Mouse (Mus musculus) embryonic facial prominence, embryonic 12.5 days (tissue): ENCODE data around the gene Sh3bgrl3. TPM values are rescaled to one million over a fixed set of nuclear protein-coding genes. Genes with fewer than 3 reads are reported as not detected.

ENCODE experiments used
- ATAC-seq: fragments of 200-750 bp; cut with Nextera tagmentation; 2 replicates; pipeline ENCODE4 v1.8.0; 2017; ENCODE audit not compliant: insufficient number of reproducible peaks, insufficient read depth, low FRiP score, low TSS enrichment
- H3K27ac ChIP-seq: fragments of 300-500 bp; sonication (generic); 2 replicates; pipeline ENCODE4 v1.5.1; 2016; ENCODE audit warnings: mild to moderate bottlenecking
- H3K27me3 ChIP-seq: fragments of 300-500 bp; sonication (generic); 2 replicates; pipeline ENCODE4 v1.6.1; 2016; ENCODE audit warnings: mild to moderate bottlenecking, moderate library complexity
- H3K36me3 ChIP-seq: fragments of 300-500 bp; sonication (generic); 2 replicates; pipeline ENCODE4 v1.6.1; 2016; ENCODE audit warnings: mild to moderate bottlenecking
- H3K4me1 ChIP-seq: fragments of 300-500 bp; sonication (generic); 2 replicates; pipeline ENCODE4 v1.6.1; 2016
- H3K4me2 ChIP-seq: fragments of 300-500 bp; sonication (generic); replicated peaks from 2 replicates; pipeline ENCODE4 v1.6.1; 2016; ENCODE audit warnings: mild to moderate bottlenecking, moderate library complexity
- H3K4me3 ChIP-seq: fragments of 300-500 bp; sonication (generic); 2 replicates; pipeline ENCODE4 v1.5.1; 2016; ENCODE audit warnings: mild to moderate bottlenecking
- H3K9ac ChIP-seq: fragments of 300-500 bp; sonication (generic); 2 replicates; pipeline ENCODE4 v1.6.1; 2016; ENCODE audit warnings: mild to moderate bottlenecking, moderate library complexity
- H3K9me3 ChIP-seq: fragments of 300-500 bp; sonication (generic); 2 replicates; pipeline ENCODE4 v1.6.1; 2016; ENCODE audit warnings: mild to moderate bottlenecking, moderate library complexity
- WGBS: fragments of 180-500 bp; shearing (Covaris S2); methylation state at CpG from one replicate; pipeline ENCODE4 v1.1.7; 2016; 5-methylcytosine and 5-hydroxymethylcytosine counted together
- polyA plus RNA-seq: library from polyadenylated mRNA; unstranded; fragments of >200 nt; fragmentation: Nextera tagmentation; extraction: Ambion mirVana; gene quantifications from 2 replicates; pipeline ENCODE4 v1.2.1, GENCODE M21; 2016

Sh3bgrl3 gene
- polyA plus RNA-seq, 1 experiment from 2014 or later: 345 TPM

DNA sequence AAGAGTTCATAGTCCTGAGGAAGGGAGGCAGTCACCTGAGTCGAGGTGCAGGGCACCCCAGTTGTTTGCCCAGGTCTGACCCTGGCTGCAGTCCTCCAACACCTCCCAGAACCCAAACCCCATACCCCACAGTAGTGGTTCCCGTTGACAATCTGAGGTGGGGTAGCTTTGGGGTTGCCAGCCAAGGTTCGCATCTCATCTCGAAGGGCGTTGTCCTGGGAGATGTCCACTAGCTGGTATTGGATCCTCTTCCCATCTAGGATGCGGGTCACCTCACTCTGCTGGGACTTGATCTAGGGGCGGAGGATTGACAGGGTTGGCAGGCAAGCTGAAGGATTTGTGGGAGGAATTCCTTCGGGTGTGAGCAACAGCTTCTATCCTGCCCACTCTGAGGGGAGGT lies 796 bp downstream of the Sh3bgrl3 start:
- Histone ChIP-seq H3K4me1 (peaks cover 22% of the 10 kb centered on the region), H3K9ac (peak overlapping the region; percentile 83), H3K36me3 (peaks cover 20% of the 10 kb centered on the region; the same call in 1 of the 2 replicates), H3K4me2 (peak overlapping the region; percentile 84), H3K9me3 (no peaks in the 10 kb centered on the region), H3K27me3 (no peaks in the 10 kb centered on the region), H3K27ac (no peak overlapping the region), H3K4me3 (peak overlapping the region; percentile 87)
- 56% methylated on average over 8 of the region's 8 CpGs for WGBS
- ATAC-seq: no peak

DNA sequence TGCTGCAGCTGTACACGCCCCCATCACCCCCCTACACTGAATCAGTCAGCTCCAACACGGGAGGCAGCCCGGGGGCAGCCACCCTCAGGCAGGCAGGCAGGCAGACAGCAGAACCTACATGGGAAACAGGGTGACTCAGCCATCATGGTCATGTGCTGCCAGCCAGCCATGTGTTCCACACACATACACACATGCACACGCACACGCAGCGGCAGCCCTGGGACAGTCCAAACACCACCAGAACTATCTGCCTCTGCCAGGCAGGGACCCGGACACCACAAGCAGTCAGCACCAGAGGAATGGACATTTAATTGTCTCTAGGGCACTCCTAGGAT lies 1.5 kb downstream of the Sh3bgrl3 start:
- Histone ChIP-seq H3K27me3 (no peaks in the 10 kb centered on the region), H3K4me3 (0 out of 2 replicates have a peak overlapping the region, but pooled peaks have one; percentile 1), H3K27ac (no peak overlapping the region), H3K9me3 (no peaks in the 10 kb centered on the region), H3K36me3 (peaks cover 14% of the 10 kb centered on the region; the same call in 1 of the 2 replicates), H3K4me1 (peaks cover 22% of the 10 kb centered on the region), H3K9ac (no peak overlapping the region; the same call in 1 of the 2 replicates), H3K4me2 (peak overlapping the region; percentile 84; the same call in 1 of the 2 replicates)
- ATAC-seq: no peak
- WGBS: 90% methylated on average over 7 of the region's 7 CpGs

DNA sequence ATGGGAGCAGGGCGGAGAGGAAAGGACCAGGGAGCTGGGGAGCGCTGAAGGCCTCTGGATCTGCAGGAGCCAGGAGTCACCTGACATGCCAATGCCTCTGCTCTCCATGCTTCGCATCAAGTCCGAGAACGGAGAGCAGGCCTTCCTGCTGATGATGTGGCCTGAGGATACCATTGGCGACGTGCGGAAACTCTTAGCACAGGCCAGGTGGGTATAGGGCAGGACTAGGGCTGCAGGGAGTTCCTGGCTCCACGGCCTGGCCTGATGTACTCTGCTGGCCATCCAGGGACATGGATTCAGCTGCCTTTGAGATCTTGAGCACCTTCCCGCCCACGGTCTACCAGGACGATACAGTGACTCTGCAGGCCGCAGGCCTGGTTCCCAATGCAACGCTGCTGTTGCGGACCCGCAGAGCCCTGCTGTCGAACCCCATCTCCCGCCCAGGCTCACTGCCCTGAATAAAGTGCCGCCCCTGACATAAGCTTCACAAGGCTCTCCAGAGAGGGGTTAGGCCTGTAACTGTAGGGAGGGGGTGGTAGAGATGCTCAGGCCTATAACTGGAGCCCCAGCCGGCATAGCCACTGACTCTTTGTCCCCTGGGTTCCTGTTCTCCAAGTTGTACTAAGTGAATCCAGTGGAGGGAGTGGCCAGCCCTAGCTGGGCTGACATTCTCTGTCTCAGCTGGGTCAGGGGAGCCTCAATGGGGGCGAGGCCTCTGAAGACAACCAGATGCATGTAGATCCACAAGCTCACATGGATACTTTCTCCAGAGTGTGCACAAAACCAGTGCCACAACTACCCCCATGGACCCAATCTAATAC lies 2.1 kb downstream of the Sh3bgrl3 start:
- H3K36me3 ChIP-seq: peaks cover 13% of the 10 kb centered on the region; the same call in 1 of the 2 replicates
- no peaks in the 10 kb centered on the region for H3K27me3 ChIP-seq
- 0 out of 2 replicates have a peak overlapping the region, but pooled peaks have one; percentile 9 for H3K9ac ChIP-seq
- WGBS: 86% methylated on average over 21 of the region's 21 CpGs
- H3K4me1 ChIP-seq: peaks cover 22% of the 10 kb centered on the region
- H3K4me2 ChIP-seq: 0 out of 2 replicates have a peak overlapping the region, but pooled peaks have one; percentile 84
- H3K27ac ChIP-seq: no peak overlapping the region
- no peak overlapping the region for H3K4me3 ChIP-seq
- no peaks in the 10 kb centered on the region for H3K9me3 ChIP-seq
- no peak for ATAC-seq

DNA sequence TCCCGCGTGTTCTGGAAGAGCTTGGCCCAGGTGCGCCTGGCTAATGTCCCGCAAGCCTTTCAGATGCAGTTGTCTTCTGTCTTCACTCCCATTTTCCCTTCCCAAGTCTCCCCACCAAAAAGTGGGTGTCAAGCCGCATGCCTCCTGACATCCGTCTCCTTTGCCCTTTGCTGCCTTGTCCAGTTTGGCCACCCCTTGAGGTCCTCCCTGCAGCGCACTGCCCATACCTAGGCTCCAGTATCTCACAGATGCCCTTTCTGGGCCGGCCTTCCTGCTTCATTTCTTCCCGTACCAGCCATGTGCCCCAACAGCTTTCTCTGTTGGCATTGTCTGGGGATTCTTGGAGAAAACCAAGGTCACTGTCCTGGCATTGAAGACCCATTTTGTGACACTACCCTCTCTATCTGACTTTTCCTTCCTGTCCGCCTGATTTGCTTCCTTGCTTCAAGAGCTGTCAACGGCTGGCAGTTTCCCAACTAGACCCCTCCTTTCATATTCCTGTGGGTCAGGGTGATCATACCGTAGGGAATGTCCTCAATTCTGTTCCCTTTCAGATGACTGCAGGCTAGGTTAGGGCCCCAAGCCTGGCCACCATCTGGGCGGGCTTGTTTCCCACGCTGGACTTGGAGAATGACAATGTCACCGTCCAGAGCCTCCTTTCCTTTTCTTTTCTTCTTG lies 3.1 kb downstream of the Sh3bgrl3 start:
- no peak for ATAC-seq
- no peak overlapping the region for H3K4me3 ChIP-seq
- no peaks in the 10 kb centered on the region for H3K27me3 ChIP-seq
- H3K4me2 ChIP-seq: no peak overlapping the region
- WGBS: 89% methylated on average over 15 of the region's 15 CpGs
- H3K9ac ChIP-seq: no peak overlapping the region
- H3K27ac ChIP-seq: no peak overlapping the region
- H3K36me3 ChIP-seq: peaks cover 4% of the 10 kb centered on the region; the same call in 1 of the 2 replicates
- H3K4me1 ChIP-seq: peaks cover 22% of the 10 kb centered on the region
- no peaks in the 10 kb centered on the region for H3K9me3 ChIP-seq

DNA sequence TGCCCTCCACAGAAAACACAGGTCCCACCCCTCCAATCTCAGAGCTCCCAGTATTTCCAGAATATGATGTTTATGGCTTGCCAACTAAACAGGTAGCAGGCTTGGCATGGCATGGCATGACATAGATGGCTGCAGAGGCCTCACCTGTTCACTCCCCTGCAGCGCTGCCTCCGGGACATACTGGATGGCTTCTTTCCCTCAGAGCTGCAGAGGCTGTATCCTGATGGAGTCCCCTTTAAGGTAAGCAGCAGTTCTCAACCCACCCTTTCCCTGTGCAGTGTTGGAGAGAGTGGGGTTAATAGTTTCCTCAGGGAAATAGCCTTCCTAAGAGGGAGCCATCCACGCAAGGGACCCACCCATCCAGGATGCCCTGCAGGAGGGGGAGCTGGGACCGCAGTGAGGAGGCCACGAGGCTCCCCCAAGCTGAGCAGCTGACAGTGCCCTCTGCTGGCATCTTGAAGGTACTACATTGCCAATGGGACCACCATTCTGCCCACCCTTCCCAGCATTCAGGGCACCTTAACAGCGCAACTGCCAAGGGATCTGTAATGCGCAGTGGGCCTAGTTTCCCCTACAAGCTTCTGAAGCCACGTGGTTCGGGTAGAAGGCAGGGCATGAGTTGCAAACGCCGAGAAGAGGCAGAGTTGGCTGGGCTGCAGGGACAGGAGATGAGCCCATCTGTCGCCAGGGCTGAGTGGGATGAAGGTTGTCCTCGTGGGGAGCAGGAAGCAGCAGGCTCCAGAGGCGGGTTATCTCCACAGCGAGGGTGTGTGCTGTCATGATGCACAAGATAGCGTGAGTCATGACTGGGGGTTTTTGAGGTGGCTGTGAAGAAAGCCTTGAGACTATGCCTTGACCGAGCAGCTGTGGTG lies 4.7 kb downstream of the Sh3bgrl3 start:
- Histone ChIP-seq H3K9ac (no peak overlapping the region; the same call in 1 of the 2 replicates), H3K4me2 (no peak overlapping the region), H3K4me3 (no peak overlapping the region), H3K27ac (no peak overlapping the region), H3K9me3 (no peaks in the 10 kb centered on the region), H3K27me3 (no peaks in the 10 kb centered on the region), H3K36me3 (0 out of 2 replicates have a peak, but pooled peaks cover 2% of the 10 kb centered on the region), H3K4me1 (peaks cover 15% of the 10 kb centered on the region)
- WGBS: 30% methylated on average over 17 of the region's 17 CpGs
- ATAC-seq: no peak

DNA sequence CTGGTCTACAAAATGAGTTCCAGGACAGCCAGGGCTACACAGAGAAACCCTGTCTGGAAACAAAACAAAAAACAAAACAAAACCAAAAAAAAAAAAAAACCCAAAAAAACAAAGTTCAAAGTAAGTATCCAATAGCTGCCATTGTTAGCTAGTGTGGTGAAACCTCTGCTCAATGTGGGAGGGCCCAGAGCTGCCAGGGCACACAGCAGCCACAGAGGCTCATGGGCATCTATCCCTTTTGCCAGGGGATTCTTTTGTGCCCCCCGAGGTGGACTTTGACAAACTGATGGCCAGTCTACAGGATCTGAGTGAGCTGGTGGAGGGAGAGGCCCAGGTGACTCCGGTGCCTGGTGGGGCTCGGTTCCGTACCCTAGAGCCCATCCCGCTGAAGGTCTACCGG lies 5.4 kb downstream of the Sh3bgrl3 start:
- Histone ChIP-seq H3K36me3 (0 out of 2 replicates have a peak, but pooled peaks cover 2% of the 10 kb centered on the region), H3K4me1 (peaks cover 16% of the 10 kb centered on the region), H3K27ac (no peak overlapping the region), H3K9ac (no peak overlapping the region), H3K4me2 (no peak overlapping the region), H3K4me3 (no peak overlapping the region), H3K9me3 (no peaks in the 10 kb centered on the region), H3K27me3 (no peaks in the 10 kb centered on the region)
- WGBS: 95% methylated on average over 6 of the region's 6 CpGs
- no peak for ATAC-seq

DNA sequence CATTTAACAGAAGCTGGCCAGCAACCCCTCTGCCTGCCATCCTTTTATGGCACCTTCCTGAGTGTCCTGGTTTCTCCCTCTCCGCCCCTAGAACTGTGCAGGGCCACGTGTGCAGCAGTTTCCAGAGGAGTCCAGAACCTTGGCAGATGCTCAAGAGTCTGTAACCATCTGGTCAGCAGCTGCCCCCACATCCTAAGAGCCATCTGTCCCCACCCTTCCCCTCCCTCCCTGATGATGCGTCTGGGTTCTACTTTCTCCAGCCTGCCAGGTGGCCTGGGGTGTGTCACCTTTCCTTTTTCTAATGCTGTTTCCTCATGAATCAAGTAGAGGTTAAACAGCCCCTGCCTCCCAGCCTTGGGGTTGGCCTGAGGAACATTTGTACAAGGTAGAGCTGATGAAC lies 6.3 kb downstream of the Sh3bgrl3 start:
- Histone ChIP-seq H3K36me3 (0 out of 2 replicates have a peak, but pooled peaks cover 2% of the 10 kb centered on the region), H3K9ac (no peak overlapping the region), H3K27ac (no peak overlapping the region), H3K4me2 (no peak overlapping the region), H3K27me3 (no peaks in the 10 kb centered on the region), H3K4me1 (peaks cover 10% of the 10 kb centered on the region), H3K4me3 (no peak overlapping the region), H3K9me3 (no peaks in the 10 kb centered on the region)
- 34% methylated on average over 3 of the region's 3 CpGs for WGBS
- no peak for ATAC-seq

DNA sequence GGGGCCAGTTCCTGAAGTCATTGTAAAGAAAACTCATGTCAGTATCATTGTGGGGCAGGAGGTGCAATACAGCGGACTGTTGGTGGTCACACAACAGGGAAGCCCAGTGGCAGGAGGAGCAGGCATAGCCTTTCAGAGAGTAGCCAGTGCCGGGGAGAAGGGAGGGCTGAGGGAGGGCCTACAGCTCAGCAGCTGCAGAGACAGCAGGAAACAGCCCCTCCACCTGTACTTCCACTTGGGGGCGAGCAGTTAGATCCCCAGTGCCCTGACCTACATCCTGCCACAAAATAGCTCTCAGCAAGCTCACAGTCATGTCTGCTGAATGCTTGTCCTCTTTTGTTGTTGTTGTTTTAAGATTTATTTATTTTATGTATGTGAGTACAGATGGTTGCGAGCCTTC lies 7.0 kb downstream of the Sh3bgrl3 start:
- Histone ChIP-seq H3K4me3 (no peak overlapping the region), H3K9me3 (no peaks in the 10 kb centered on the region), H3K27me3 (no peaks in the 10 kb centered on the region), H3K4me2 (no peak overlapping the region), H3K36me3 (no peaks in the 10 kb centered on the region), H3K9ac (no peak overlapping the region), H3K27ac (no peak overlapping the region), H3K4me1 (peaks cover 3% of the 10 kb centered on the region; the same call in 1 of the 2 replicates)
- ATAC-seq: no peak
- 36% methylated on average over 4 of the region's 4 CpGs for WGBS

DNA sequence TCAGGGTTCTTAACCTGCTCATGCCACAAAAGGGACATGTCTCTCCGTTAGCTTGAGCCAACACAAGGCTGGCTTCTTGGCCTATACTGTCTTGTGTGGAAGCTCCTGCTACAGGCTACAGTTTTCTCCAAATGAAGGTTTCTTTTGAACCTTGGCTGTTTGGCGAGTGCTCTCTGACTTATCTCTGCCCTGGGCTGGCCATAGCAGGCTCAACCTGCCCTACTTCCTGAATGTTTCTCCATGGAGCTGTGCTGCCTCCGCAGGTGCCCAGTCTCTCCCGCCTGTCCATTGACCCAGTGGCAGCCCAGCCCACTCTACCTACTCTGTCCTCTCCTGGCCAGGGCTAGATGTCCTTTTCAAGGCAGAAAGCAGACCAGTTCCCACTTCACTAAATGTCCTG lies 7.7 kb downstream of the Sh3bgrl3 start:
- no peak overlapping the region for H3K27ac ChIP-seq

DNA sequence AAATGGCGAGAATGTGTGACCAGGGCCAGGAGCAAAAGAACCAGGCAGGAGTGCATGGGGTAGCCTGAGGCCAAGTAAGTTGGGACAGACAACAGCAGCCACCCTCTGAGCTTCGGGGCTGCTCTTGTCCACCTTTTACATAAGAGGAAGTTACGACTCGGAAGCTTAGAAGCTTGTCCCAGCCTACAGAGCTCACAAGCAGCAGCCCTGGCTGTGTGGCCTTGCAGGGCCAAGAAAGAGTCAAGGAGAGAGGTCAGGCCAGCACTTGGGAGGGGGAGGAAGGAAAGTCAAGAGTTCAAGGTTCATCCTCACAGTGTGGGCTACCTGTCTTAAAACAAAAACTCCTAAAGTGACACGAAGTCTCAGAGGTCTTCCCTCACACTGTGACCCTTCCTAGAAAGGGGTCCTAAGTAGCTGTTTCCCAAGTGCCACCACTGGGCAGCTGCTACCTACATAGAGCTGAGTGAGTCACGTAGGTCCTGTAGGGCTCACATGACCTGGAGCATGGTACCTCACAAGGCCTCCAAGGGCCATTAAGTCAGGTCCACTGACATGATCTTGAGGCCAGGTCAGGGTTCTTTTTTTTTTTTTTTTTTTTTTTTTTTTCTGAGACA lies 8.3 kb downstream of the Sh3bgrl3 start:
- no peak for ATAC-seq
- no peak overlapping the region for H3K9ac ChIP-seq
- WGBS: 74% methylated on average over 6 of the region's 6 CpGs
- no peak overlapping the region for H3K4me2 ChIP-seq
- no peaks in the 10 kb centered on the region for H3K9me3 ChIP-seq
- no peak overlapping the region for H3K4me3 ChIP-seq
- H3K4me1 ChIP-seq: peaks cover 2% of the 10 kb centered on the region; the same call in 1 of the 2 replicates
- no peaks in the 10 kb centered on the region for H3K36me3 ChIP-seq
- H3K27me3 ChIP-seq: no peaks in the 10 kb centered on the region
- no peak overlapping the region for H3K27ac ChIP-seq

More for the DNA sequence above, 7.7 kb downstream of the Sh3bgrl3 start:
- Histone ChIP-seq H3K4me3 (no peak overlapping the region), H3K36me3 (no peaks in the 10 kb centered on the region), H3K27me3 (no peaks in the 10 kb centered on the region), H3K9ac (no peak overlapping the region), H3K4me1 (peaks cover 2% of the 10 kb centered on the region; the same call in 1 of the 2 replicates), H3K4me2 (no peak overlapping the region), H3K9me3 (no peaks in the 10 kb centered on the region)
- ATAC-seq: no peak
- WGBS: 74% methylated on average over 4 of the region's 4 CpGs

DNA sequence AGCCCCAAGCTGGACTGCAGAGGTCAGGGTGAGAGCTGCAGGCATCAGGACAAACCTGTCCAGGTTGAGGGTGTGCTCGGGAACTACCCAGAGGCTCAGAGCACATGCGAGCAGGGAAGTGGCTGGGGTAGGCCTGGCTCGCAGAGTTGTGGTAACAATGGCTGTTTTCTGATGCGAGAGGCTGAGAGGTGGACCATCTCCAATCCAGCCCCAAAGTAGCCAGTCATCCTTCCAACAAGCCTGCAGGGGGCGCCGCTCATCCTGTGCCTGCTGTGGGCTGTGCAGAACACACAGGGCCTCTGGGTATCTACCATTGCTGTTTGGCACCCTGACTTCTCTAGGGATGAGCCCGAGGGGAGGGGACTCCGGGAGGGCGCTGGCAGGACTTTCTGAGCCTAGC lies 8.9 kb downstream of the Sh3bgrl3 start:
- Histone ChIP-seq H3K27ac (no peak overlapping the region), H3K4me1 (peaks cover 2% of the 10 kb centered on the region; the same call in 1 of the 2 replicates), H3K4me2 (no peak overlapping the region), H3K9me3 (no peaks in the 10 kb centered on the region), H3K36me3 (no peaks in the 10 kb centered on the region), H3K27me3 (no peaks in the 10 kb centered on the region), H3K4me3 (no peak overlapping the region), H3K9ac (no peak overlapping the region)
- no peak for ATAC-seq
- WGBS: 65% methylated on average over 9 of the region's 9 CpGs
